Mouse (Mus musculus): ENCODE results near the gene Med6.
"Not testable (repeated sequence)": the region's sequence is repeated elsewhere in the genome, so short reads cannot be mapped to it uniquely, and the experiment has no call there.

Med6 gene

GRCm38 (mm10) chr12:81549286-81549685, 45.5 kb downstream of the Med6 start:
- no peak for DNase-seq (ENCODE audit: low read depth, low spot score)

GRCm38 (mm10) chr12:81547163-81547562, 47.6 kb downstream of the Med6 start:
- DNase-seq (ENCODE audit: low read depth, low spot score) = no peak

- no peak for DNase-seq (ENCODE audit: low read depth, low spot score)
Measured at GRCm38 (mm10) chr12:81533029-81533419, 61.8 kb downstream of the Med6 start.

- DNase-seq (ENCODE audit: low read depth, low spot score) = peak; percentile 67
Measured at GRCm38 (mm10) chr12:81532316-81533028, 62.3 kb downstream of the Med6 start, which contains the start of the genes Gm20498 and Synj2bp. Gene Gm20498, minus strand, starts transcription at chr12:81532905. Gene Synj2bp, minus strand, starts transcription at chr12:81532911.

GRCm38 (mm10) chr12:81530587-81530986, 64.2 kb downstream of the Med6 start:
- not testable (repeated sequence) for DNase-seq (ENCODE audit: low read depth, low spot score)

Measured in embryo, embryonic 11.5 days (tissue).